Mouse (Mus musculus) kidney, adult 11 months (tissue): ENCODE measurements around the gene Olfr262.
"Not testable (repeated sequence)": the region's sequence is repeated elsewhere in the genome, so short reads cannot be mapped to it uniquely, and the experiment has no call there.

Source experiments
- DNase-seq: peaks from one replicate; pipeline ENCODE4 v3.0.0; 2022

Gene Olfr262

GRCm38 (mm10) chr19:12241559-12241958 lies at the start of gene Olfr262:
Gene Olfr262 (minus strand): TSS chr19:12241659.
- no peak for DNase-seq

- no peak for DNase-seq
Measured at GRCm38 (mm10) chr19:12279554-12279953, 38.1 kb upstream of the Olfr262 start, which contains the start of gene Olfr1434. Gene Olfr1434 (plus strand): TSS chr19:12279854.

GRCm38 (mm10) chr19:12260732-12261131 lies 19.3 kb upstream of the Olfr262 start, which contains the start of gene Olfr235:
Gene Olfr235 (plus strand): TSS chr19:12261032.
- no peak for DNase-seq

GRCm38 (mm10) chr19:12232496-12232895 lies 9.0 kb downstream of the Olfr262 start, which contains the start of gene Olfr1432:
Gene Olfr1432 (minus strand): TSS chr19:12232596.
- DNase-seq = not testable (repeated sequence)

- no peak for DNase-seq
Measured at GRCm38 (mm10) chr19:12200334-12200733, 41.1 kb downstream of the Olfr262 start, which contains the start of gene Olfr1431. Gene Olfr1431 (plus strand): TSS chr19:12200634.

GRCm38 (mm10) chr19:12199076-12199475 lies 42.4 kb downstream of the Olfr262 start:
- not testable (repeated sequence) for DNase-seq
